Mouse (Mus musculus) thymus, postnatal 4 days (tissue): ENCODE measurements at regions not wholly inside any gene's neighbourhood (a gene's known extent, or its start where the extent isn't known, plus 50 kb on each side); places are given as distances from the start of the nearest gene placed in this dataset.

Experiments
- DNase-seq: peaks from one replicate; pipeline ENCODE4 v3.0.0; 2021

DNA sequence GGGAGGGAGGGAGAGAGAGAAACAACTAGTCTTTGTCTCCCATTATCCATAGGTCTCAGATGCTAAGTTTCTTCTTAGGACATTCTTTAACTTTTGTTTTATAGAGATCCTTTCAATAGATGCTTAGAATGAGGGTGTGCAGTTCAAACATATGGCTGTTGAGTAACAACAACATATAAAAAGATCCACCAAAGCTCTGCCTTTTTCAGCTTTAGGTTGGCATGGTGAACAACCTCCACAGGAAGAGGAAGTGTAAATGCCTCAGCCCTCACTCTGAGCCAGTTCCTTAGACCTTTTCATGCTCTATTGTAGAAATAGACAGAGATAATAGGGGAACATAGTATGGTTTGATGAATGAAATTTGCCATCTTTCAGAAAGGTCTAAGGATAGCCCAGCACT is 326.0 kb downstream of the Fam84a start:
- no peak for DNase-seq

DNA sequence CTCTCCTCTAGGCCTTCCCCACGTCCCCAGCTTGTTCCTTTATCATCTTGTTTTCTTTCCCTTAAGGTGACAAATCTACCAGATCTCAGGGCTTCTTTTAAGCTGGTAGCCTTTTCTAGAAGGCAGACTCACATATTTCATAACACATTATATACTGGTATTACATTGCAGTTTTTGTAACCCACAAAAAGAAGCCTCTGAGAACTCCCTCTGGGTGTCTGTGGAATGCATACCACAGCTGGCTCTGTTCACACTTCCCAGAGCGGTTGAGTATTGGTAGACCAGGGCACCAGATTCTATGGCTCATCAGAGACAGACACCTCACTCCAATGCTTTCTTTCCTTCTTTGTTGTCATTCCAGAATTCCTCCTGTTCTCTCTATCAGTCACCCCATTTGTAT is 336.4 kb downstream of the Fam84a start:
- DNase-seq: no peak

DNA sequence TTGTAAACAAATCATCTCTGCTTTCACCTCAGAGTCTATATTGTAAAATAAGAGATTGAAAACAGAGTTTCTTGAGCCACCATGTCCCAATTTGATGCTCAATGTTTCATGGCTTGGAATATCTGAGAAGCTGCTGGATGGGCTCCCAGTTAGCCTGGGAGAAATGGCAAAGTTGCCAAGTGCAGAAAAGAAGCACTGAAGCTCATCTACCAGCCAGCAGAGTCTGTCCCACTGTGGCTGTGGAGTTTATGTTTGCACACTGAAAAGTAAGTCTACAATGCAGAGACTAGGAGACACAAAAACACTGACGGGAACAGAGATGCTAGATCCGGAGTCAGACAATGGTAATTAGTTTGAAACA is 341.7 kb downstream of the Fam84a start:
- DNase-seq: no peak

DNA sequence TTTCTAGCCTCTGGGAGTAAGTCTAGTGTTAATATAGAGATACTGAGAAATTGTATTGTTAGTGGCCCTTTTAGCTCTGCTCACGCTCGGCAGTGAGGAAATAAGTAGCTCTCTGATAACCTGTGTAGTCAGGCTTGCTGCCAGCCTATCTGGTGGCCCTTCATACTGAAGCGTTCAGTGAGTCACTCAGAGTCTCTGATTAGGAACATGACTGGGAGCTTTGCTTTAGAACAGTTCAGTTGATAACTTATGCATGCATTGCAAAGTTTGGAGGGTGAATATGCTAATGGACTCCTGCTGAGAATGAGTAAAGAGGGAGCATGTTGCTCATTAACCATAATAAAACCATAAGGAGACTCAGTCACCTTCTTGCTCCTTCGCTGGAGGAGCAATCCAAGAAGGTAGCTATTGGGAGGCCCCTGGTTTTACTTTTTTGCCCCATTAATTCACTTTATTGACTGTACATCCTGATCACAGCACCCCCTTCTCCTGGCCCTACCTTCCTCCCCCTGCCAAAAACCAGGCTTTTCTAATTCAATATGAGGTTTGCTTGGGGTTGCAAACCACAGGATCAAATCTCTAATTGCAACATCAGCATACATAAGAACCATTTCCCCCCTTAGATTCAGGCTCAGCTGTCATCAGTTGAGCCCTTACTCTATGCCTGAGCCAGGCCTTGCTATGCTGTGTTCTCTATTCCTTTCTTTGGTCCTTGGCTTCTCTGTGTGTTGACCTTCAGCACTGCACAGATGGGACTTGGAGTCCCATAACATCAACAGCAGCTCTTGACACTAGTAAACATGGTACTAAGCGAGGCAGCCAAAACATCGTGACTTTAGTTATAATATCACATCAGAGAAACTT is 342.3 kb downstream of the Fam84a start:
- DNase-seq: no peak

DNA sequence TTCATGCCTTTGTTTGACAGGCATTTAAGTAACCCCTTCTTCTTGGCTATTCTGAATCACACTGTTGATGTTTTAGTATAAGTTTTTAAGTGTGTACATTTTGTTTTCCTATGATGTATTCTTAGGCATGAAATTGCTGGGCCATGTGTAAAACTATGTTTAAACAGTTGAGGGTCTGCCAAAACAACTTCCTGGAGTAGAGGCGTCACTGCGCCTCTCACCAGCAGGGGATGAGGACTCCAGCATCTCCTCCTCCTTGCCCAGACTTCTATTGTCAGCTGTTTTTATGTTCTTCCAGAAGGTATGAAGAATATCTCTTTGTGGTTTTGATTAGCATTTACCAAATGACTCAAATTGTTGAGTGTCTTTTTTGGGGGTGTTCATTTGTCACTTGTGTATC is 372.1 kb downstream of the Fam84a start:
- DNase-seq: no peak

DNA sequence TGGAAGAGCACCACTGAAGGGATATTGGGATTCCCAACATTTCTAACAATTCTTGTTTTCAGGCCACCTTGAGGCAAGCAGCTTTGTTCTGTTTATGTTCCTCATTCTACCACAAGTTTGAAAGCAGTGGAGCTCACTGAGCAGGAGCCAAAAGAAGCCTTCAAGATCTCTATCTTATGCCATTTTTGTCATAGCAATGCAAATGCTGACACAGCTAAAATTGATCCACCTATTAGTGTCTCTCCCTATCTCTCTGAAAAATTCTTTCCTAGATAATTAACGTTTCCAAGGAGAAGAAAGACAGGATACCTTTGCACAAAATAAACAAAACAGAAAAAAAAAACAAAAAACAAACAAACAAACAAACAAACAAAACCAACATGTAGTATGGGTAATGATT is 375.2 kb downstream of the Fam84a start:
- no peak for DNase-seq

DNA sequence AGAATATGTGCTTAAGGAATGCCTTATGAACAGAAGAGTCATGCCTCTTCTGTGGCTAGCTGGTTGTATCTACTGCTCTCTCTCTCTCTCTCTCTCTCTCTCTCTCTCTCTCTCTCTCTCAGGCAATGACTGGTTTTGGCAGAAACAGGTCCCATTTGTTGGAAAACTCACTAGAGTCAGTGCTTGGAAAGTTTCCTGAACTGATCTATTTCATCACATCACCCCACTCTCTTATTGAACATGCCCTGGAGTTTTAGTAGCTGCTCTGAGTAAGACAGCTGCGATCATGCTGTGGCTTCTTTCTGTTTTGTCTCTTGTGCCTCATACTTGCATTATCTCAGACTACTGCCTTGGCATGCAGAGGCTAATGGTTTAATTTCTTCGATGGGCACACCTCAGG is 382.2 kb downstream of the Fam84a start:
- no peak for DNase-seq

DNA sequence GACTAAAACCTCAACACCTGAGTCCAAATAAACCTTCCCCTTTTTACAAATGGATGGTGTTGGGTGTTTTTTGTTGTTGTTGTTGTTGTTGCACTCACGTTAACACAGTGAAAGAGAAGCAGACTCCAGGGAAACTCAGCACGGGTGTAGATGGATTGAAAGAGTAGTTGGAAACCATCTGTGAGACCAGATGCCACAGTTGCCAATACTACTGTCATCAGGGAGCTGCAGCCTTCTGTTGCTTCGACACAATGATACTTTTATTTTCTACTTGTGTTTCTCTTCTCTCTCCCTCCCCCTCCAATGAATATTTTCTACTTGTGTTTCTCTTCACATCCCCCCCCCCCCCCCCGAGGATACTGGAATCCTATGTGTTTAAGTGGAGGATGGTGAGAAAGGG is 382.7 kb downstream of the Fam84a start:
- DNase-seq: no peak

DNA sequence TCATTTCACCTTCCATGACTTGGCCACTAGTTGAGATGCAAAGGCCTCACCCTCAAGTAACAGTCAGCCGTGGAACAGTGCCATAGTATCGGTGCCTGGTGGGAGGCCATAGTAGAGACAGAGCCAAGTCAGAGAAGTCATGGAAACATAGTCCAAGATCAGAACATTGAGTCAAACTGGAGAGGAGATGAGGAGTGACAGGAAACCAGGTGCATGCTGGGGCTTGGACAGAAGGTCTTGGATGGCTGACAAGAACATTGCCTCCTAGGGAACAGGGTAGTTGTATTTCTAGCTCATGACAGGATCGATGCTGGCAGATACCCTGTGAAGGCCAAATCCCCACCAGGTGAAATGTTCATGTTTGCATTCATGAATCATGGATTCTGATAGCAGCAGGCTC is 385.4 kb downstream of the Fam84a start:
- no peak for DNase-seq

DNA sequence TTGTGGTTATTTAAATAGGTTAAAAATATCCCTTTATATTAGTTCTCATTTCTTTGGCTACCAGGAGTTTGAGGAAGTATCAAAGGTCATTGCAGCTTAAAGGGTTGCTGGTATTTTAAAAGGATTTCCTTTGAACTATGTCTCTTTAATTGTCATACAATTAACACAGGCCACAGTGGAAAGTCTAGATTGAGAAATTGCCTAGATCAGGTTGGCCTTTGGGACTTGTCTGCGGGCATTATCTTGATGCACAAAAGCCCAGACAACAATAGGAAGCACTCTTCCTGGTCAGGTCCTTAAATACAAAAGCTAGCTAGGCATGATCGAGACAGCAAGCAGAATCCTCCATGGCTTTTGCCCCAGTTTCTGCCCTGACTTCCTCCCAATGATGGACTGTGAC is 398.0 kb downstream of the Fam84a start:
- DNase-seq: no peak

DNA sequence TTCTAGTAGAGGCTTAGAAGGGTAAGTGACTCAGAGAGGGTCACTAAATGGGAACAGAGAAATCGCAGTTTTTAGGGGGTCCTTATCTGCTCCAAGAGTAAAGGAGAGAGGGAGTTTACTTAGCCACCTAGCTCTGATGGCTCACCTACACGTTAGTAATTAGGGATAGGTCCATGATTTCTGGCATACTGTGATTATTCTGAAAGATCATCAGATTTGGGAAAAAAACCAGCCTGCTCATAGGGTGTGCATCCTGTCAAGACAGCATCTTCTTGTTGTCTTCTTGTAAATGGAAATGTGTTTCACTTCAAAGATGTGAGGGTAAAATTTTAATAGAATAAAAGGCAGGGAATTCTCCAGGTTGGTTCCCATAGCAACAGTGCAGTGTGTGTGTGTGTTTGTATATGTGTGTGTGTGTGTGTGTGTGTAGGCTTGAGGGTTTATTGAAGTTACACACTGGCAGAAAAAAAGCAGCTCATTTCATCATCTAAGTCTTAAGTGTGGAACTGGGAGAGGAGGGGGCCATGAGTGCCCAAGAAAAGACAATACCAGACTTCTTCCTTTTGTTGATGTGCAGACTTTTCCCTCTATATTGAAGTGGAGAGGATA is 407.4 kb downstream of the Fam84a start:
- no peak for DNase-seq

DNA sequence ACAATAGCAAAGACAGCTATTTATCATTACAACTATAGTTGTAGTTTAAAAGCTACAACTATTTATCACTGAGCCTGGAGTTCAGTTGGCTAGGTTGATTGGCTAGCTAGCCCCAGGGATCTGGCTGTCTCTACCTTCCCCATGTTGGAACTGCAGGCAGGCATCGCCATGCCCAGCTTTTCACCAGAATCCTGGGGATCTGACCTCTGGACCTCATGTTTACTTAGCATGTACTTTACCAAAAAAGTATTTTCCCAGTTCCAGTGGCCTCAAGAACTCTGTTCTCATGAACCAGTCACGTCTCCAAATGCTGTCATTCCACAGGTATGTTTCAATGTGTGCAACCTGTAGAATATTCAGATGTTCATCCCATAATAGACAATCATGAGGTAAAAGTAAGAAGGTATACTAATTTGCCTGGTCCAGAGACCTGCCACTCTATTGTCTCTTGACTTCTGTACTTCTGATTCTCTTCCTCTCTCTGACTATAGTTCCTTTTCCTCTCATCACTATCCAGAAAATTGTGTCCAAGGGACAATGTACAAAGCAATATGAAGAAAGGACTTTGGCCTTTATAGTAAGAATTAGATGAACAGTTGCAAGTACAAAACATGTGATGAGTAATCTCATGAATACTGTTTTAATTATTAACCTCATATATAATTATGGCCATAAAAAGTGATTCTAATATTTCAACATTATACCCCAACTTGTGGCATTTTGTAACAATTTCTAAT is 421.8 kb downstream of the Fam84a start:
- no peak for DNase-seq

DNA sequence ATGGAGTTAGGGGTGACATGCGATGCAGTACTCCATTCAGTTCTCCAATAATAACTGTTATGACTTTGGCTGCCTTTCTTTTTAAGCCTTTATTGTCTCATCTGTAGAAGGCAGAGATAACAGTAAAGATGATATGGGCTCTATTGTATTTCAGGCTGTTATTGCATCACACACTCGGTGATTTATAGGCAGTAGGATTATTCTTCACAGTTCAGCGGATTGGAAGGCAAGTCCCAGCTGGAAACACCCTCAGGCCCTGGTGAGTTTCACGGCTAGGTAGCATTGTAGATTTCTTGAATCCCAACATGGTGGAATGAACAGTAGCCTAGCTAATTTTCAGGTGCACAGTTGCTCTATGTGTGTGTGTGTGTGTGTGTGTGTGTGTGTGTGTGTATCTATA is 422.9 kb downstream of the Fam84a start:
- DNase-seq: no peak

DNA sequence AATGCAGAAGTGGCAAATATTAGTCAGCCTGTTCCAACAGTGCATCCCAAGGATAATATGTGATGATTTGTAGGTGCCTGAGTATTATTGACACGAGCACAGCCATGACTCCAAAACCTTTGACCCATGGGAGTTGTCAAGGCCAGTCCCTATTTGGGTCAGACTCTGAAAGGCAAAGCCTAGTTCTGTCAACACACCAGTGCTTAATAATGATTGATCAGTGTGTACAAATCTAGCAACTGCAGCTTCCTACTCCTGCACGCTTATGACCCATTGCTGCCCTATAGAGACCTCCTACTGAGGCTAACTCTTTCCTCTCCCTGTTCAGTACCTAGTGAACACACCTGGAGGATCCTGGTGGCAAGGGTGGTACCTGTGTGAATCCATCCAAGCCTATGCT is 427.3 kb downstream of the Fam84a start:
- DNase-seq: no peak

DNA sequence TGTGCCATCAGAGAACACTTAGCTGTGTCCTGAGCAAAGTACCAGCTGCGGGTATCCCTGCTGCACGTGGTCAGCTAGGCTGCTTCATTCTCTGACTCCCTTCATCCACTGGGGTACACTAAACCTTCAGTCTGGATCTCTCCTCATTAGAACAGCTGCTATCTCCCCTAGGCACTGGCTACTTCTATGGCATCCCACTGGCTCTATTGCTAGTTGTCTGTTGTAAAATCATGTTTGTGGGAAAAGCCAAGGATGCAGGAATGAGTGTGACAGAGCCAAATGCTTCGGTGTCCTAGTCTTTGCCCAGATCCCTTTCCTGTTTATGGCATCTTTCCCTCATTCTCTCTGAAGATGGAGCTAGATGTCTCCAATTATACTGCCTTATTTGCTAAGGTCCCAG is 440.9 kb downstream of the Nbas start:
- no peak for DNase-seq

DNA sequence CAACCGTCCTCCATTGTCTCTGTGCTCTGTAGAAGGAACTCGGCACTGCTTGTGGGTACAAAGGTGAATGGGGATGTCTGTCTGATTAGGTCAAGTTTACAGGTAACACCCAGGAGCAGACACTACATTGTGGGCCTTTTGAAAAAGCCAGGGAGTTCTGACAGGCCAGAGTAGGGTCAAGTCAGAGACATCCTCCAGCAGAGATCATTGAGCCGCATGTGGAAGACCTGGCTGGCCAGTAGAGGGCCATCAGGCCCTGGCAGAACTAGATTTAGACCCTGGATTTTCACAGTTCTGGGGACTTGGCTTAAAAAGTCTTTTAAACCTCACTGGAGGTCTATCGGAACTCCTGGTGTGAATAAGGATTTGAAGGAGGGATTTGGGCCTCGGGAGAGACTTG is 438.8 kb downstream of the Nbas start:
- no peak for DNase-seq

DNA sequence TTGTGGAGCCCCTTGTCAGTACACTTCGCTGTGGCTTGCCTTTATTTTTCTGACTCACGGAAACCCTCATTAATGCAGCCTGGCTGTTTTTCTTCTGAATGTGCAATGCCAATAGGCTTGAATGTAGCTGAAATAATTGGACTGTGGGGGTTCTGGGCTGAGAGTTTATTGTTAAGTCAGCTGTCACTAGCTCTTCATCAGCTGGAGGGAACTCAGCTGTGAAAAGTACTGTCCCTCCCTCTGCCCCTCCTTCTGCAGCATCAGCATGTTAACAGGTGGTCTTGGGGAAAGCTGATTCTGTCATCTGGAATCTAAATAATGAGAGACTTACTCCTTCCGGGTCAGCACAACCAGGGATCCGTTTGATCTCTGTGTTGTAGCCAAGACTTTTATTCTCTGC is 437.6 kb downstream of the Nbas start:
- no peak for DNase-seq

DNA sequence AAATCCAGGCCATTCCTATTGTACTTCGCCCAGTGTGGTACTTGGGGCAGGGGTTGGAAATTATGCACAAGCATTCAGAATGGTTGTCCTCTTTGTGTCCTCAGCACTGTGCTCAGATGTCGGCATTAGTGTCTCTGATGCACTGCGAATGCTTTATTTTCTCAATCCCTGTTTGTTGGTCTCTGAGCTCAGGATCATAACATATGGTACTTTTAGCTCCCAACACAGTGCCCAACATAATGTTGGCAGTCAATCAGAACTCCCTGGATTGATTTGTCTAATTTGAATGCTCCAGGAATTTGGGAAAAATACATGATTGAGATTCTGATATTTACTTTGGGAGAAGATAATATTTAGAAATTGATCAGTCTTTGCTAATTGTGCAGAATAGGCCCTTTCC is 434.7 kb downstream of the Nbas start:
- DNase-seq: no peak

DNA sequence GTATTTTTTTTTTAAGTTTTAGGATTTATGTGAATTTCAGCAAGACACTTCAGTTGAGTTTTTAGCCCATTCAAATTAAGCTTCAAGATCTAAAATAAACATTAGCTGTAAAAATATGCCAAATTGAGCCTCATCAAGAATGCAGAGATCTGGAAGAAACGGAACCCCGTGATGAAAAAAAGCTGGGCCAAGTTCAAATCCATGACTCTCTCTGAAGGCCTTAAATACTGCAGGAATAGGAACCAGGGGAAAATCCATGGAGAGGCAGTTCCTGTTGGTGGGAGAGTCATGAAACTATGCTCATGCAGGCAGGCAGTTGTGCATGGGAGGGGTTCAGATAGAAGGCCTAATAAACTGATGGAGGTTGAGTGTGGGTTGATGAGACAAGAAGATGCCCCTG is 430.9 kb downstream of the Nbas start:
- DNase-seq: no peak

DNA sequence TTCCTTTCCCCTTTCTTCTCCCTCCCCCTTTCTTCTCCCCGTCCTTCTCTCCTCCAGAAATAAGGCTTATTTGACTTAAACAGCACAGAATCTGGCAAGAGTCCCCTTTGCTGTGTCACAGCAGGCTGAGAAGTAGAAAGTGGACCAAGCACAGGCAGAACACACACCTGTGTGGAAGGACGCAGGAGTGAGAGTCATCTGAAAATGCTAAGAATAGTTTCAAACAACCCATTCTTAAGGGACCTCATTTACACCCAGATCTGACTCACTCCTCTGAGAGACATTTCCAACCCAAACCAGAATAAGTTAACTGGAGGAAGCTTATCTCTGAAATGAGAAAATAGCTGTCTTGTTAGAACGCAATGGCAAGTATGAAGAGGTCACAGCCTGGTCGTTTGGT is 429.9 kb downstream of the Nbas start:
- no peak for DNase-seq

DNA sequence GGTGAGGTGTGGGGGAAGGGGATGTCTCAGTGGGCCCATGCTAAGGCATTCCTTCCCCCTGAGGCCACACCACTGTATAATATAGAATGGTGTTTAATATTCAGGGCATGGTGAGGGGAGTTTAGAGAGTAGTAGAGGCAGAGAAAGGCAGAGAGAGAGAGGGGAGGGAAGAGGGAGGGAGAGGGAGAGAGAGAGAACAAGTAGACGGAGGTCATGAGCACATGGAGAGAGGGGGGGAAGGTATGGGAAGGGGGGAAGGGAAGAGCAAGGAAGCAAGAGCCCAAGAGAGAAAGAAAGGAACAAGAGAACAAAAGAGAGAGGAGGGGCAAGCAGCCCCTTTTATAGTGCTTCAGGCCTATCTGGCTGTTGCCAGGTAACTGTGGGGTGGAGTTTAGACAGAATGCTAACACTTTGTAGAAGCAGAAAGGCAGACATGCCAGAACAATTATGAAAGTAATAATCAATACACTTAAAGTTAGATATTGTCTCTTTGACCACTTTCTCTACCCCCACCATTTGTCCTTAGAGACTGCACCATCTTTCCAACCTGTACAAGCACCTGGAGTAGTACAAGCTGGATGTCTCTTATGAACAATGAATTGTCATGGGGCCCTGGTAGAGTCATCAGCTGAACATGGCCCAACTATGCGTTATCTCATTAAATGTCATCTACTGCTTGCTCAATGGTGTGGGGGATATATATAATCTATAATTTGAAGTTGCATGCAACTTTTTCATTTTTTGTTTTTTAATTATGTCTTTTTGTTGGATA is 422.6 kb downstream of the Nbas start:
- no peak for DNase-seq

DNA sequence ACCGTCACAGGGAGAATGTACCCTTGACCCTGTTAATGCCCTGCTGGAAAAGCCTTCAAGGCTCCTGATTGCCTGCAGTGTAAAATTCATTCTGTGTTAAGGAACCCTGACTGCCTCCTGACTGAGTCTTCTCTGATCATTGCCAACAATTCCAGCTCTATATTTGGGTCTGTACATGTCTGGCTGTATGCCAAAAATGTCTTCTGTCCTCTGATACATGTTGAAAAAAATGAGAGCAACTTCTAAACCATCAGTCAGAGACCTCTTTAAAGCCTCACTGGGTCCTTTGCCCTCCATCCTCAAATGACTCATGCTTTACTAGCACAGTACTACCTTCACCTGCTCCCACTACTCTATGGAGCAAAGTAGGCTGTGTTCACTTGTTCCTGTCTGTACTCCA is 408.3 kb downstream of the Nbas start:
- no peak for DNase-seq

DNA sequence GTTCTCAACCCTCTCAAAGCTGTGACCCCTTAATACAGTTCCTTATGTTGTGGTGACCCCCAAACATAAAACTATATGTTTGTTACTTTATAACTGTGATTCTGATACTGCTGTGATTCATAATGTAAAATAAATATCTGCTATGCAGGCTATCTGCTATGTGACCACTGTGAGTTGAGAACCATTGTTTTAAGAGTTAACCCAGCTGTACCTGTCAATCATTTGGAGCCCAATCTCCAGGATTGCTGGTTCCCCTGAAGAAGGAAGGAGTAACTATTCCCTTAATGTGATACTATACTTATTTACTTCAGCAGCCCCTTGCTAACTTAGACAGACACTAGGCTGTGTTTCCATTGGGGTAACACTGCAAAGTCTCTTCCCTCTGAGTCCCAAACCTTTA is 400.5 kb downstream of the Nbas start:
- no peak for DNase-seq
